Mouse (Mus musculus) stomach, postnatal 0 days (tissue): ENCODE results near the gene Asb5. TPM values are rescaled to one million over a fixed set of nuclear protein-coding genes. Genes with fewer than 3 reads are reported as not detected.
"Not testable (repeated sequence)": the region's sequence is repeated elsewhere in the genome, so short reads cannot be mapped to it uniquely, and the experiment has no call there.

ENCODE experiments used
- ATAC-seq: fragments of 200-750 bp; cut with Nextera tagmentation; 2 replicates; pipeline ENCODE4 v1.8.0; 2017; ENCODE audit not compliant: low FRiP score, low TSS enrichment
- DNase-seq: peaks from one replicate; pipeline ENCODE4 v3.0.0-alpha.2; 2016; ENCODE audit warnings: low spot score
- H3K27ac ChIP-seq: fragments of 300-500 bp; sonication (generic); replicated peaks from 2 replicates; pipeline ENCODE4 v1.5.1; 2014; ENCODE audit warnings: mild to moderate bottlenecking, control low read depth
- H3K27me3 ChIP-seq: fragments of 300-500 bp; sonication (generic); 2 replicates; pipeline ENCODE4 v1.6.1; 2014; ENCODE audit warnings: low read length; ENCODE audit not compliant: control insufficient read depth, insufficient read depth
- H3K36me3 ChIP-seq: fragments of 300-500 bp; sonication (generic); 2 replicates; pipeline ENCODE4 v1.6.1; 2014; ENCODE audit warnings: low read length, mixed read lengths; ENCODE audit not compliant: control insufficient read depth, insufficient read depth
- H3K4me1 ChIP-seq: fragments of 300-500 bp; sonication (generic); replicated peaks from 2 replicates; pipeline ENCODE4 v1.6.1; 2014; ENCODE audit warnings: antibody characterized with exemption; ENCODE audit not compliant: control insufficient read depth, insufficient read depth
- H3K4me2 ChIP-seq: fragments of 300-500 bp; sonication (generic); replicated peaks from 2 replicates; pipeline ENCODE4 v1.6.1; 2014; ENCODE audit warnings: low read depth, mild to moderate bottlenecking, control low read depth, moderate library complexity
- H3K4me3 ChIP-seq: fragments of 300-500 bp; sonication (generic); 2 replicates; pipeline ENCODE4 v1.5.1; 2014; ENCODE audit warnings: low read depth, low read length, control low read depth
- H3K9ac ChIP-seq: fragments of 300-500 bp; sonication (generic); 2 replicates; pipeline ENCODE4 v1.6.1; 2014; ENCODE audit warnings: mild to moderate bottlenecking, low read length, control low read depth, mixed read lengths
- H3K9me3 ChIP-seq: fragments of 300-500 bp; sonication (generic); 2 replicates; pipeline ENCODE4 v1.6.1; 2016; ENCODE audit warnings: low read length; ENCODE audit not compliant: control insufficient read depth
- CTCF ChIP-seq: IDR thresholded peaks from 2 replicates; pipeline ENCODE4 v1.5.1; 2016; ENCODE audit warnings: antibody characterized with exemption, low read depth, mild to moderate bottlenecking, moderate library complexity
- EP300 ChIP-seq: optimal IDR thresholded peaks from 2 replicates; pipeline ENCODE3; 2016; ENCODE audit warnings: antibody characterized with exemption
- WGBS: fragments of 180-500 bp; shearing (Covaris S2); extraction: QIAGEN DNeasy Blood & Tissue Kit; methylation state at CpG from one replicate; pipeline ENCODE4 v1.1.7; 2014; 5-methylcytosine and 5-hydroxymethylcytosine counted together
- polyA plus RNA-seq: library from polyadenylated mRNA; unstranded; fragments of >200 nt; fragmentation: Nextera tagmentation; extraction: Ambion mirVana; gene quantifications from 2 replicates; pipeline ENCODE4 v1.2.1, GENCODE M21; 2015

The Asb5 gene
- polyA plus RNA-seq, 1 experiment from 2014 or later, result 3.8 TPM

DNA sequence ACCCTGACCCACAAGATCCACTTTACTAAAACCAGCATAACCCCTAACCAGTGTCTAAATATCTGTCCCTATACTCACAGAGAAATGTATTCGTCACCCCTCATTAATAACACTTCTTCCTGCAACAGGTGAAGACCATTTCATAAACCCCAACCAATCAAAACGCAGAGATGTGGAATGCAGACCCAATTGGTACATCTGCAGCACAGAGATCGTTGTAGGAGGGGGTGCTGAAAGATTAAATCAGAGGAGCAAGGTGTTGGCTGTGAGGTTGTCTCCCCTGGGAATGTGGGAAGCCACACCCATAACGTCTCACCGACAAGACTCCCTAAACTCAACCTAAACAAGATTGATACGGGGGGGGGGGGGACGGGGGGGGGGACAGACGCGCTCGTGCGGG is 20.6 kb upstream of the Asb5 start:
- H3K4me2 ChIP-seq, result peak overlapping the region; percentile 40
- no peaks in the 10 kb centered on the region for H3K4me1 ChIP-seq
- H3K36me3 ChIP-seq, result no peaks in the 10 kb centered on the region
- no peak overlapping the region for H3K9ac ChIP-seq
- H3K27me3 ChIP-seq, result no peaks in the 10 kb centered on the region
- H3K4me3 ChIP-seq, result no peak overlapping the region
- H3K9me3 ChIP-seq, result no peaks in the 10 kb centered on the region
- no peak for ATAC-seq
- no peak for DNase-seq
- no peak overlapping the region for H3K27ac ChIP-seq
- no peak for TF ChIP-seq EP300
- TF ChIP-seq CTCF, result no peak
- 3% methylated on average over 9 of the region's 11 CpGs for WGBS

DNA sequence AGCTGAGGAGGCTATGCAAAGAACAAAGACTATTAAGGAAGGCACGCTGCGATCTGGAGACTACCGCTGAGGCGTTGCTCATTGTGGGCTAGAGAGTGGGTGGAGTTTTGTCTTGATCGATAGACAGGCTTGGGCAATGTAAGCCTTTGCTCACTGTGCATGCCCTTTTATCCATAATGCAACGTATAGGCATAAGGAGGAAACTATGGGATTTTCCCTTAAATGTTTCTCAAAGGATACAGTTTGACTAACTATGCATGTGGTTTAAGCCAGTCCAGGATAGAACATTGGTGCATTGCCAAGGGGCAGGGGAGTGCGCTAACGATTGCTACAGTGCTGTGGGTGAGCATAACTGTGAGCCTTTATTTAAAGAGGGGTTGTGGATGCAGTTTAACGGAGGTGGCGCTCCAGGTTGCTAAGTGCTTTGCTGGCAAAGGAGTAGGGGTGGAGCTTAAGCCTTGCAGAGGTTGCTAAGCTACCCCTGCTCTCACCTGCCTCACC is 20.1 kb upstream of the Asb5 start:
- peak overlapping the region; percentile 50 for H3K4me2 ChIP-seq
- no peak overlapping the region; the same call in 1 of the 2 replicates for H3K4me3 ChIP-seq
- no peaks in the 10 kb centered on the region for H3K9me3 ChIP-seq
- DNase-seq (peak; percentile 45), ATAC-seq (peak; percentile 61)
- no peaks in the 10 kb centered on the region for H3K4me1 ChIP-seq
- no peak overlapping the region for H3K9ac ChIP-seq
- no peaks in the 10 kb centered on the region for H3K36me3 ChIP-seq
- H3K27me3 ChIP-seq, result no peaks in the 10 kb centered on the region
- WGBS, result 3% methylated on average over 10 of the region's 10 CpGs
- no peak overlapping the region for H3K27ac ChIP-seq
- no peak for TF ChIP-seq EP300
- TF ChIP-seq CTCF, result peak; percentile 29; the same call in 1 of the 2 replicates

DNA sequence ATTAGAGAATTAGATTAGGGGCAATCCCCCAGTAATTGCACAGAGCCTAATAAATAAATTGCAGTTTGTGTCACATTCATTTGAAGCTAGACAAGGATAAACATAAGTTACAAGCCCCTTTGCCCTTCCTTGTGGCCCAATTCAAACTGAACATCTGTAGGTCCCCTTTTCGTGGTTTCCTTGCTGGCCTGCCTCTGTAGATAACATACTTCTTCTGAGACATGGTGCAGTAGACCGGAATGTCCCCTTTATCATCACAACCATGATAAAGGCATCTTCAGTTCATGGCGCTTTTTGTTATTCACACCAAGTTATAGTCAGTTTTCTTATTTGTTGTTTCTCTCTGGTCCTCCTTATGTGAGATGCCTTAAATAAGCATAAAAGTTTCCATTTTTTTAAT is 17.6 kb upstream of the Asb5 start:
- 80% methylated on average over 3 of the region's 3 CpGs for WGBS
- no peak overlapping the region for H3K4me2 ChIP-seq
- no peak overlapping the region for H3K9ac ChIP-seq
- H3K4me3 ChIP-seq, result no peak overlapping the region
- DNase-seq, result no peak
- no peaks in the 10 kb centered on the region for H3K36me3 ChIP-seq
- H3K9me3 ChIP-seq, result no peaks in the 10 kb centered on the region
- no peak for TF ChIP-seq EP300
- ATAC-seq, result no peak
- H3K4me1 ChIP-seq, result no peaks in the 10 kb centered on the region
- H3K27me3 ChIP-seq, result no peaks in the 10 kb centered on the region
- no peak overlapping the region for H3K27ac ChIP-seq

DNA sequence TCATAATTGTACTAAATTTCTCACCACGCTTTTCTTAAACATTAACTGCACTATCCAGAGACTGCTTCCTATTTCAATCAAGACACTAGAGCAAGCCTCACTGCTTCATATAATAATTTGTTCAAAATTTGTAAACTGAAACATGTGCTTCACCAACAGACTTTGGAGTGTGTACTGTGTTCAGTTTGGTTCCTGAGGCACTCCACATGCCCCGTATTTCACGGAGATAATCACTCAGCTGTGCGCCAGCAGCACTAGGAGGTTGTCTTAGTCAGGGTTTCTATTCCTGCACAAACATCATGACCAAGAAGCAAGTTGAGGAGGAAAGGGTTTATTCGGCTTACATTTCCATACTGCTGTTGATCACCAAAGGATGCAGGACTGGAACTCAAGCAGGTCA is 17.2 kb upstream of the Asb5 start:
- not testable (repeated sequence) for H3K4me1 ChIP-seq, H3K27ac ChIP-seq, H3K27me3 ChIP-seq, H3K4me2 ChIP-seq, DNase-seq, H3K36me3 ChIP-seq, H3K9me3 ChIP-seq, H3K4me3 ChIP-seq, H3K9ac ChIP-seq, ATAC-seq
- WGBS, result 78% methylated on average over 4 of the region's 5 CpGs

DNA sequence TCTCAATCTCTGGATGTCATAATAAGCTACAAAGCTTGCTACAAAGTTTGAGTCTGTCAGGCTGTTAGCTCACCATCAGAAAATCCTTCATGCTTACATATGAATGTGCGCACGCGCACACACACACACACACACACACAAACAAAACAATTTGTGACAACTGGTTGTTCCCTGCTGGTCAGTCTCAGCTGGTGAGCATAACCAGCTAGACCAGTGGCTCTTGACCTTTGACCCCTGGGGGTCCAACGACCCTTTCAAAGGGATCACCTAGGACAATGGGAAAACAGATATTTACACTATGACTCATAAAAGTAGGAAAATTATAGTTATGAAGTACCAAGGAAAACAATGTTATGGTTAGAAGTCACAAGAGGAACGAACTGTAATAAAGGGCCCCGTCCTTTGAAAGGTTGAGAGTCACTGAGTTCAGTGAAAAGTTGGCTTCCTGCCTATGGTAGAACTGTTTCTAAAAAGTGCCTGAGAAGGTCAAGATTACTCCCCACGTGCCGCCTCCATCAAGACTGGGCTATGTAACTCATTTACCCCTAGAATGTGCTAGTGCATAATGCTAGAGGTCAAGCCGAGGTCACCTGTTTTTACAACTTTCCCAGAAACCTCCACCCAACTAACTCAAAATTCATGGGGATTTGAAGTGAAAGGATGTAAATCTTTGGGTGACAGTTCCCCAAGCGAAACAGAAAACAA is 10.5 kb upstream of the Asb5 start:
- H3K4me1 ChIP-seq, result no peaks in the 10 kb centered on the region
- no peaks in the 10 kb centered on the region for H3K27me3 ChIP-seq
- no peak for ATAC-seq
- 74% methylated on average over 10 of the region's 10 CpGs for WGBS
- no peak overlapping the region for H3K4me3 ChIP-seq
- TF ChIP-seq CTCF, result no peak
- TF ChIP-seq EP300, result no peak
- no peak overlapping the region for H3K27ac ChIP-seq
- H3K36me3 ChIP-seq, result peaks cover 6% of the 10 kb centered on the region; the same call in 1 of the 2 replicates
- H3K4me2 ChIP-seq, result no peak overlapping the region
- H3K9me3 ChIP-seq, result no peaks in the 10 kb centered on the region
- DNase-seq, result no peak
- no peak overlapping the region for H3K9ac ChIP-seq

DNA sequence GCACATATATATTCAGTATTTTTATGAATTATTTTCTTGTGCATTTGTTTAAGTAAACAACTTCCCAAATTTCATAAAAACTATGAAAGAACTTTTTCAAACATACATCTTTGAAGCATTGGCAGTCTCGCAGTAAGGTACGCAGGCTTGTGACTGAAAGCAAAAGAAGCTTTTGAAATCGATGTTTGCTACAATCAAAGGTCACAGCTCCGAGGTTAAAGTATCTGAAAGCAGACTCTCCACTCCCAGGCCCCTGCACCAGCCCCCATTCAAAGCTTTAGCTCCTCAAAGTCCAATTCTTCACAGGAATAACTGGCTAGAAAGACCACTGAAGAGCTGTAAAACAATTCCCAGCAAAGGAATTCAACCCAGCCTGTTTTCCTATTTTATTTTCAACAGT is 8.9 kb upstream of the Asb5 start:
- Histone ChIP-seq H3K4me1 (no peaks in the 10 kb centered on the region), H3K27ac (no peak overlapping the region), H3K4me3 (no peak overlapping the region), H3K27me3 (no peaks in the 10 kb centered on the region), H3K36me3 (peaks cover 6% of the 10 kb centered on the region; the same call in 1 of the 2 replicates), H3K9me3 (no peaks in the 10 kb centered on the region), H3K4me2 (no peak overlapping the region), H3K9ac (no peak overlapping the region)
- no peak for ATAC-seq
- WGBS, result 63% methylated on average over 4 of the region's 4 CpGs
- no peak for TF ChIP-seq EP300
- no peak for TF ChIP-seq CTCF
- no peak for DNase-seq
